Mouse (Mus musculus) liver, adult 2 months (tissue): ENCODE measurements around the gene Mamld1. TPM values are rescaled to one million over a fixed set of nuclear protein-coding genes. Genes with fewer than 3 reads are reported as not detected.

Experiments
- DNase-seq: peaks from one replicate; pipeline ENCODE4 v3.0.0-alpha.2; 2011; ENCODE audit warnings: low read depth, low spot score; ENCODE audit errors: extremely low read depth
- H3K27ac ChIP-seq: fragments of 200-500 bp; replicated peaks from 2 replicates; pipeline ENCODE4 v1.5.1; 2012; ENCODE audit warnings: low read depth, mild to moderate bottlenecking, control low read depth, inconsistent platforms, low read length; ENCODE audit not compliant: insufficient read depth
- H3K27me3 ChIP-seq: fragments of 200-500 bp; 2 replicates; pipeline ENCODE4 v1.6.1; 2012; ENCODE audit warnings: mild to moderate bottlenecking, moderate library complexity, low read length, inconsistent platforms; ENCODE audit not compliant: control insufficient read depth, insufficient read depth
- H3K36me3 ChIP-seq: fragments of 200-500 bp; 2 replicates; pipeline ENCODE4 v1.6.1; 2012; ENCODE audit warnings: low read length, inconsistent platforms; ENCODE audit not compliant: control insufficient read depth, insufficient read depth
- H3K4me1 ChIP-seq: fragments of 200-500 bp; 2 replicates; pipeline ENCODE4 v1.6.1; 2011; ENCODE audit warnings: low read length; ENCODE audit not compliant: control insufficient read depth, insufficient read depth
- H3K4me3 ChIP-seq: fragments of 200-500 bp; 2 replicates; pipeline ENCODE4 v1.5.1; 2011; ENCODE audit warnings: low read depth, mild to moderate bottlenecking, control low read depth, low read length, moderate library complexity; ENCODE audit not compliant: insufficient read depth
- H3K79me2 ChIP-seq: fragments of 200-500 bp; 2 replicates; pipeline ENCODE4 v1.6.1; 2012; ENCODE audit warnings: inconsistent platforms, mild to moderate bottlenecking, low read length, moderate library complexity; ENCODE audit not compliant: control insufficient read depth, insufficient read depth
- H3K9ac ChIP-seq: fragments of 200-500 bp; 2 replicates; pipeline ENCODE4 v1.6.1; 2012; ENCODE audit warnings: low read depth, mild to moderate bottlenecking, control low read depth, inconsistent platforms, low read length
- CTCF ChIP-seq: fragments of 200-500 bp; IDR thresholded peaks from 2 replicates; pipeline ENCODE4 v1.5.1; 2011; ENCODE audit warnings: low read depth, low read length, control low read depth
- POLR2A ChIP-seq: fragments of 200-500 bp; IDR thresholded peaks from 2 replicates; pipeline ENCODE4 v1.6.1; 2011; ENCODE audit warnings: low read length, control low read depth; ENCODE audit not compliant: insufficient read depth; ENCODE audit errors: extremely low read depth
- WGBS: fragments of 180-500 bp; shearing (Covaris S2); methylation state at CpG from one replicate; pipeline ENCODE4 v1.1.7; 2018; 5-methylcytosine and 5-hydroxymethylcytosine counted together
- polyA plus RNA-seq: library from polyadenylated mRNA; depleted of rRNA; stranded (reverse); fragments of >200 nt; gene quantifications from 2 replicates; pipeline ENCODE4 v1.2.3, GENCODE M21; 2012
- total RNA-seq: library from RNA; depleted of rRNA; stranded (reverse); fragments of >200 nt; gene quantifications from 2 replicates; pipeline ENCODE4 v1.2.3, GENCODE M21; 2014

Gene Mamld1
- total and polyA plus RNA-seq, 2 experiments = 0.27 to 0.37 TPM

DNA sequence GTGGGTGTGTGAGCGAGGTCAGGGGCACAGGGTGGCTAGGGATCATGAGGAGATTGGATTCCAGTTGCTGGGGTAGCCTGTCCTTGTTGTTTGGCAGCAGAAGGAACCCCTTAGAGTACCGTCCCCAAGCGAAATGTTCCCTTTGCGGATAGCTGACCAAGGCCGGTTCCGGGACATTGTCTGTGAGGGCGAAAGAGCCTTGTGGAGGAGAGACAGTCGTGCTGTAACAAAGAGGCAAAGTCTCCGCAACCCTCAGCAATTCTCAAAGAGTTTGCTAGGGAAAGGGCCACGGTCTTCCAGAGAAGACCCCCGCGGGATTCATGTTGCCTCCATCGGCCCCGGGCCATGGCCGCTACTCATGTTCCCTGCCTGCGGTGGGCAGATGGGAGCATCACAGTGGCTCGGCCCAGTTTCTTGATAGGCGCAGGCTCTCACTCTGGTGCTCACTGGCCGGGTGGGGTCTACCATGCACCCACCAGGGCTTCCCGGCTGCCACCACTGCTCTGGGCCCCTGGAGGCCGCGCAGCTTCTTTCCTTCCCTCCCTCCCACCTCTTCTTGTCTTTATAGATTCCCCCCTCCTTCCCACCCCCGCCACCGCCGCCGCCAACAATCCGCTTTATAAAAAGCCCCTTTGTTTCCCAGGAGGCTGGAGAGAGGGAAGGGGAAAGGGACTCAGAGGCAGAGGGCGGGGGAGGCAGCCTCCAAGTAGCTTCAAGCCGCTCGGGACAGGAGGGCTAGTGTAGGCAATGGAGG is 1.5 kb downstream of the Mamld1 start:
- DNase-seq = no peak
- Histone ChIP-seq H3K4me3 (peak overlapping the region; percentile 70), H3K9ac (peak overlapping the region; percentile 63)

GRCm38 (mm10) chrX:71052115-71052478 is 2.0 kb downstream of the Mamld1 start:
- Histone ChIP-seq H3K27ac (0 out of 2 replicates have a peak overlapping the region, but pooled peaks have one; percentile 17), H3K4me3 (peak overlapping the region; percentile 70), H3K79me2 (no peaks in the 10 kb centered on the region), H3K4me1 (peaks cover 8% of the 10 kb centered on the region; the same call in 1 of the 2 replicates), H3K27me3 (0 out of 2 replicates have a peak, but pooled peaks cover 2% of the 10 kb centered on the region), H3K36me3 (no peaks in the 10 kb centered on the region), H3K9ac (peak overlapping the region; percentile 63)
- DNase-seq = no peak
- 3% methylated on average over 15 of the region's 19 CpGs for whole genome bisulfite sequencing
- peak; percentile 61 for TF ChIP-seq CTCF
- no peak for TF ChIP-seq POLR2A

More for the DNA sequence above, 1.5 kb downstream of the Mamld1 start:
- no peak overlapping the region for H3K27ac ChIP-seq
- WGBS = 2% methylated on average over 25 of the region's 30 CpGs
- TF ChIP-seq CTCF = no peak
- no peak for TF ChIP-seq POLR2A
- no peaks in the 10 kb centered on the region for H3K79me2 ChIP-seq
- peaks cover 8% of the 10 kb centered on the region; the same call in 1 of the 2 replicates for H3K4me1 ChIP-seq
- no peaks in the 10 kb centered on the region for H3K36me3 ChIP-seq
- H3K27me3 ChIP-seq = 0 out of 2 replicates have a peak, but pooled peaks cover 2% of the 10 kb centered on the region

- 26% methylated on average over 8 of the region's 8 CpGs for WGBS
- Histone ChIP-seq H3K27ac (0 out of 2 replicates have a peak overlapping the region, but pooled peaks have one; percentile 17), H3K9ac (0 out of 2 replicates have a peak overlapping the region, but pooled peaks have one; percentile 35), H3K36me3 (no peaks in the 10 kb centered on the region), H3K4me1 (peaks cover 8% of the 10 kb centered on the region; the same call in 1 of the 2 replicates), H3K4me3 (peak overlapping the region; percentile 70), H3K27me3 (0 out of 2 replicates have a peak, but pooled peaks cover 2% of the 10 kb centered on the region), H3K79me2 (no peaks in the 10 kb centered on the region)
- DNase-seq = no peak
- TF ChIP-seq CTCF = no peak
Observed at GRCm38 (mm10) chrX:71052481-71053216, 2.6 kb downstream of the Mamld1 start.

GRCm38 (mm10) chrX:71053246-71053645 is 3.2 kb downstream of the Mamld1 start:
- H3K4me1 ChIP-seq = peaks cover 8% of the 10 kb centered on the region; the same call in 1 of the 2 replicates
- H3K9ac ChIP-seq = no peak overlapping the region
- H3K27me3 ChIP-seq = 0 out of 2 replicates have a peak, but pooled peaks cover 2% of the 10 kb centered on the region
- H3K36me3 ChIP-seq = no peaks in the 10 kb centered on the region
- TF ChIP-seq CTCF (no peak), POLR2A (no peak)
- WGBS = 37% methylated on average over 5 of the region's 5 CpGs
- H3K4me3 ChIP-seq = no peak overlapping the region
- no peak for DNase-seq
- no peaks in the 10 kb centered on the region for H3K79me2 ChIP-seq
- H3K27ac ChIP-seq = no peak overlapping the region

DNA sequence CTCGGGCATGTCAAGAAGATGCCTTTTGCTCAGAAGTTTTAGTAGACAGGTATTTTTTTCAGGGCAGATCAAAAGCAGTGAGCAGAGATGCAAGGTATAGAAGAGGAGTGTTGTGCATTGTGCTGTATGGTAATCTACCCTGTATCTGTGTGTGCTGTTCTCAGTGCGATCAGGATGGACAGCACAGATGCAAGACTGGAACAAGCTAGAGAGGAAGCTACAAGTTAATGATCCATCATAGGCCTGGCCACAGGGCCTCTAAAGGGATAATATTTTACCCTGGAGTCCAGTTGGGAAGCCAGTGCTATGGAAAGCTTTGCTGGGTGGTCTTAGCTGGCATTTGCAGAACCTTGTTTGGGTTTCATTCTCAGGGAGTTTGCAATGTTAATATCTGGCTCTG is 6.9 kb downstream of the Mamld1 start:
- Histone ChIP-seq H3K4me1 (peaks cover 5% of the 10 kb centered on the region; the same call in 1 of the 2 replicates), H3K27ac (no peak overlapping the region), H3K79me2 (no peaks in the 10 kb centered on the region), H3K36me3 (no peaks in the 10 kb centered on the region), H3K27me3 (no peaks in the 10 kb centered on the region), H3K4me3 (no peak overlapping the region), H3K9ac (no peak overlapping the region)
- WGBS = 87% methylated on average over 1 of the region's 2 CpGs
- DNase-seq = no peak
- TF ChIP-seq CTCF (no peak), POLR2A (no peak)
